Mouse (Mus musculus): ENCODE measurements around the gene Zc3h12c.

The Zc3h12c gene

GRCm38 (mm10) chr9:52165706-52166090, 2.7 kb downstream of the Zc3h12c start:
- DNase-seq (ENCODE audit: low spot score): no peak

- no peak for DNase-seq (ENCODE audit: low spot score)
These were observed 3.2 kb downstream of the Zc3h12c start for GRCm38 (mm10) chr9:52165076-52165705.

- no peak for DNase-seq (ENCODE audit: low spot score)
These were observed 7.9 kb downstream of the Zc3h12c start for GRCm38 (mm10) chr9:52160512-52160911.

GRCm38 (mm10) chr9:52158561-52158960, 9.8 kb downstream of the Zc3h12c start:
- DNase-seq (ENCODE audit: low spot score): no peak

GRCm38 (mm10) chr9:52155417-52155816, 13.0 kb downstream of the Zc3h12c start:
- no peak for DNase-seq (ENCODE audit: low spot score)

GRCm38 (mm10) chr9:52154253-52154652, 14.1 kb downstream of the Zc3h12c start:
- no peak for DNase-seq (ENCODE audit: low spot score)

- no peak for DNase-seq (ENCODE audit: low spot score)
These were observed 16.1 kb downstream of the Zc3h12c start for GRCm38 (mm10) chr9:52152076-52152826.

- no peak for DNase-seq (ENCODE audit: low spot score)
These were observed 18.6 kb downstream of the Zc3h12c start for GRCm38 (mm10) chr9:52149768-52150167.

- no peak for DNase-seq (ENCODE audit: low spot score)
These were observed 19.1 kb downstream of the Zc3h12c start for GRCm38 (mm10) chr9:52149286-52149685.

GRCm38 (mm10) chr9:52148831-52149230, 19.5 kb downstream of the Zc3h12c start:
- DNase-seq (ENCODE audit: low spot score): no peak

GRCm38 (mm10) chr9:52148311-52148710, 20.1 kb downstream of the Zc3h12c start:
- DNase-seq (ENCODE audit: low spot score): no peak

GRCm38 (mm10) chr9:52146241-52146640, 22.1 kb downstream of the Zc3h12c start:
- no peak for DNase-seq (ENCODE audit: low spot score)

GRCm38 (mm10) chr9:52132771-52133170, 35.6 kb downstream of the Zc3h12c start:
- DNase-seq (ENCODE audit: low spot score): no peak

GRCm38 (mm10) chr9:52130348-52130747, 38.0 kb downstream of the Zc3h12c start:
- no peak for DNase-seq (ENCODE audit: low spot score)

- no peak for DNase-seq (ENCODE audit: low spot score)
These were observed 43.1 kb downstream of the Zc3h12c start for GRCm38 (mm10) chr9:52125225-52125624.

- DNase-seq (ENCODE audit: low spot score): no peak
These were observed 49.2 kb downstream of the Zc3h12c start for GRCm38 (mm10) chr9:52119212-52119611.

GRCm38 (mm10) chr9:52113091-52113490, 55.3 kb downstream of the Zc3h12c start:
- DNase-seq (ENCODE audit: low spot score): no peak

GRCm38 (mm10) chr9:52110738-52111137, 57.6 kb downstream of the Zc3h12c start:
- no peak for DNase-seq (ENCODE audit: low spot score)

GRCm38 (mm10) chr9:52107161-52107560, 61.2 kb downstream of the Zc3h12c start:
- no peak for DNase-seq (ENCODE audit: low spot score)

- DNase-seq (ENCODE audit: low spot score): no peak
These were observed 62.9 kb downstream of the Zc3h12c start for GRCm38 (mm10) chr9:52105423-52105822.

GRCm38 (mm10) chr9:52104225-52104615, 64.2 kb downstream of the Zc3h12c start:
- no peak for DNase-seq (ENCODE audit: low spot score)

GRCm38 (mm10) chr9:52103448-52104224, 64.7 kb downstream of the Zc3h12c start:
- no peak for DNase-seq (ENCODE audit: low spot score)

Data from ovary, postnatal 10 days (tissue).